Mouse (Mus musculus) MEL (cell line): ENCODE measurements around the gene Mgll. TPM values are rescaled to one million over a fixed set of nuclear protein-coding genes. Genes with fewer than 3 reads are reported as not detected.

ENCODE experiments used
- DNase-seq: peaks from one replicate; pipeline ENCODE4 v3.0.0; 2011; ENCODE audit warnings: low read depth, low spot score
- H3K27ac ChIP-seq: 2 replicates; pipeline ENCODE4 v1.5.1; 2012; ENCODE audit warnings: low read depth, mild to moderate bottlenecking, control low read depth, low read length, moderate library complexity; ENCODE audit not compliant: control insufficient read depth
- H3K27me3 ChIP-seq, 2 experiments: fragments of 150-350 bp in 1 of 2; sonication (generic) in 1 of 2; 2 replicates each; pipeline ENCODE4 v1.6.1; 2012; ENCODE audit warnings: low read length in 2 of 2, mild to moderate bottlenecking in 2 of 2, improper control_type of control experiment in 1 of 2, moderate library complexity in 1 of 2; ENCODE audit not compliant: insufficient read depth in 2 of 2, control insufficient read depth in 1 of 2
- H3K36me3 ChIP-seq, 2 experiments: 2 replicates each; pipeline ENCODE4 v1.6.1; 2012 to 2014; ENCODE audit warnings: low read length in 2 of 2, improper control_type of control experiment in 1 of 2, inconsistent platforms in 1 of 2, mild to moderate bottlenecking in 1 of 2; ENCODE audit not compliant: insufficient read depth in 2 of 2, control insufficient read depth in 1 of 2
- H3K4me1 ChIP-seq, 2 experiments: fragments of 150-350 bp in 1 of 2; sonication (generic) in 1 of 2; 2 replicates each; pipeline ENCODE4 v1.6.1; 2012; ENCODE audit warnings: low read length in 2 of 2, improper control_type of control experiment in 1 of 2, mild to moderate bottlenecking in 1 of 2; ENCODE audit not compliant: insufficient read depth in 2 of 2, control insufficient read depth in 1 of 2
- H3K4me3 ChIP-seq, 2 experiments: fragments of 150-350 bp in 1 of 2; sonication (generic) in 1 of 2; 2 replicates each; pipeline ENCODE4 v1.5.1; 2012; ENCODE audit warnings: low read depth in 2 of 2, low read length in 2 of 2, mild to moderate bottlenecking in 2 of 2, moderate library complexity in 2 of 2, control low read depth in 1 of 2, improper control_type of control experiment in 1 of 2; ENCODE audit not compliant: control insufficient read depth in 1 of 2, insufficient read depth in 1 of 2
- H3K79me2 ChIP-seq: 2 replicates; pipeline ENCODE4 v1.6.1; 2012; ENCODE audit warnings: mild to moderate bottlenecking, low read length, moderate library complexity; ENCODE audit not compliant: control insufficient read depth, poor library complexity, insufficient read depth
- H3K9ac ChIP-seq: 2 replicates; pipeline ENCODE4 v1.6.1; 2012; ENCODE audit warnings: low read depth, mild to moderate bottlenecking, control low read depth, low read length, moderate library complexity; ENCODE audit not compliant: control insufficient read depth, poor library complexity, severe bottlenecking
- H3K9me3 ChIP-seq: fragments of 150-350 bp; sonication (generic); replicated peaks from 2 replicates; pipeline ENCODE4 v1.6.1; 2012; ENCODE audit warnings: mild to moderate bottlenecking, low read length, improper control_type of control experiment, moderate library complexity; ENCODE audit not compliant: insufficient read depth
- CHD1 ChIP-seq: IDR thresholded peaks from 2 replicates; pipeline ENCODE4 v1.6.1; 2012; ENCODE audit warnings: low read depth, mild to moderate bottlenecking, inconsistent platforms, low read length, improper control_type of control experiment
- CTCF ChIP-seq, 3 experiments: IDR thresholded peaks in 2 of 3; conservative IDR thresholded peaks in 1 of 3; 2 replicates each; pipeline ENCODE4 v1.5.1; 2011 to 2012; ENCODE audit warnings: low read length in 3 of 3, low read depth in 2 of 3, mild to moderate bottlenecking in 2 of 3, improper control_type of control experiment in 1 of 3, inconsistent platforms in 1 of 3, mixed read lengths in 1 of 3, moderate library complexity in 1 of 3; ENCODE audit not compliant: control insufficient read depth in 1 of 3, insufficient read depth in 1 of 3, poor library complexity in 1 of 3, severe bottlenecking in 1 of 3
- E2F4 ChIP-seq: IDR thresholded peaks from 2 replicates; pipeline ENCODE4 v1.6.1; 2011; ENCODE audit warnings: low read depth, low read length, improper control_type of control experiment, borderline replicate concordance
- ELF1 ChIP-seq: IDR thresholded peaks from 2 replicates; pipeline ENCODE4 v1.6.1; 2014; ENCODE audit warnings: low read depth, mild to moderate bottlenecking, inconsistent platforms, low read length, improper control_type of control experiment, moderate library complexity
- EP300 ChIP-seq, 2 experiments: IDR thresholded peaks; 2 replicates each; pipeline ENCODE4 v1.6.1; 2011; ENCODE audit warnings: improper control_type of control experiment in 2 of 2, low read length in 2 of 2, low read depth in 1 of 2, mild to moderate bottlenecking in 1 of 2
- ETS1 ChIP-seq: IDR thresholded peaks from 2 replicates; pipeline ENCODE4 v1.6.1; 2012; ENCODE audit warnings: low read depth, mild to moderate bottlenecking, inconsistent platforms, low read length, improper control_type of control experiment, moderate library complexity
- HCFC1 ChIP-seq: IDR thresholded peaks from 2 replicates; pipeline ENCODE4 v1.6.1; 2012; ENCODE audit warnings: low read depth, mild to moderate bottlenecking, inconsistent platforms, low read length, improper control_type of control experiment, moderate library complexity
- JUND ChIP-seq: IDR thresholded peaks from 2 replicates; pipeline ENCODE4 v1.6.1; 2011; ENCODE audit warnings: low read depth, mild to moderate bottlenecking, improper control_type of control experiment, low read length
- KAT2A ChIP-seq: conservative IDR thresholded peaks from 2 replicates; pipeline ENCODE4 v1.6.1; 2012; ENCODE audit warnings: low read depth, low read length, improper control_type of control experiment, inconsistent platforms
- MAX ChIP-seq: IDR thresholded peaks from 2 replicates; pipeline ENCODE4 v1.6.1; 2011; ENCODE audit warnings: low read length, improper control_type of control experiment
- MYB ChIP-seq: IDR thresholded peaks from 2 replicates; pipeline ENCODE4 v1.6.1; 2011; ENCODE audit warnings: mild to moderate bottlenecking, low read depth, low read length, improper control_type of control experiment
- MYC ChIP-seq: IDR thresholded peaks from 2 replicates; pipeline ENCODE4 v1.6.1; 2011; ENCODE audit warnings: low read depth, mild to moderate bottlenecking, low read length, improper control_type of control experiment, moderate library complexity
- NELFE ChIP-seq: IDR thresholded peaks from 2 replicates; pipeline ENCODE4 v1.6.1; 2011; ENCODE audit warnings: low read depth, low read length, improper control_type of control experiment
- NRF1 ChIP-seq: IDR thresholded peaks from 2 replicates; pipeline ENCODE4 v1.6.1; 2014; ENCODE audit warnings: low read depth, mild to moderate bottlenecking, inconsistent platforms, low read length, improper control_type of control experiment, moderate library complexity; ENCODE audit not compliant: poor library complexity, insufficient read depth, severe bottlenecking
- POLR2A ChIP-seq, 2 experiments: IDR thresholded peaks; 2 replicates each; pipeline ENCODE4 v1.6.1; 2011 to 2012; ENCODE audit warnings: low read length in 2 of 2, mild to moderate bottlenecking in 2 of 2, control low read depth in 1 of 2, improper control_type of control experiment in 1 of 2, low read depth in 1 of 2, moderate library complexity in 1 of 2; ENCODE audit not compliant: control insufficient read depth in 1 of 2, insufficient read depth in 1 of 2, poor library complexity in 1 of 2
- POLR2AphosphoS2 ChIP-seq: IDR thresholded peaks from 2 replicates; pipeline ENCODE4 v1.6.1; 2011; ENCODE audit warnings: low read length, improper control_type of control experiment
- RAD21 ChIP-seq: IDR thresholded peaks from 2 replicates; pipeline ENCODE4 v1.6.1; 2011; ENCODE audit warnings: mild to moderate bottlenecking, low read depth, low read length, improper control_type of control experiment
- RCOR1 ChIP-seq: IDR thresholded peaks from 2 replicates; pipeline ENCODE4 v1.6.1; 2012; ENCODE audit warnings: low read depth, mild to moderate bottlenecking, inconsistent platforms, low read length, improper control_type of control experiment
- SIN3A ChIP-seq: IDR thresholded peaks from 2 replicates; pipeline ENCODE4 v1.6.1; 2012; ENCODE audit warnings: low read length, improper control_type of control experiment, inconsistent platforms
- TAL1 ChIP-seq: IDR thresholded peaks from 2 replicates; pipeline ENCODE4 v1.6.1; 2012; ENCODE audit warnings: mild to moderate bottlenecking, inconsistent platforms, low read length, moderate library complexity, mixed read lengths
- TBP ChIP-seq: IDR thresholded peaks from 2 replicates; pipeline ENCODE4 v1.8.0; 2011; ENCODE audit warnings: low read depth, low read length, improper control_type of control experiment
- TCF12 ChIP-seq: IDR thresholded peaks from 2 replicates; pipeline ENCODE4 v1.6.1; 2014; ENCODE audit warnings: low read depth, mild to moderate bottlenecking, inconsistent platforms, low read length, improper control_type of control experiment, moderate library complexity
- USF1 ChIP-seq: IDR thresholded peaks from 2 replicates; pipeline ENCODE4 v1.6.1; 2014; ENCODE audit warnings: low read depth, mild to moderate bottlenecking, inconsistent platforms, low read length, improper control_type of control experiment, moderate library complexity
- USF2 ChIP-seq, 2 experiments: IDR thresholded peaks; 2 replicates each; pipeline ENCODE4 v1.6.1; 2011 to 2012; ENCODE audit warnings: improper control_type of control experiment in 2 of 2, low read length in 2 of 2, borderline replicate concordance in 1 of 2, inconsistent platforms in 1 of 2, low read depth in 1 of 2, mild to moderate bottlenecking in 1 of 2; ENCODE audit not compliant: insufficient read depth in 1 of 2
- polyA plus RNA-seq, 2 experiments: library from polyadenylated mRNA; stranded (reverse) in 1 of 2; unstranded in 1 of 2; fragments of >175 nt in 1 of 2; fragments of >200 nt in 1 of 2; gene quantifications; 2 replicates each; pipeline versions ENCODE4 v1.2.1 to v1.2.4; 2012; ENCODE audit warnings: low replicate concordance in 2 of 2, low read depth in 1 of 2; ENCODE audit not compliant: insufficient read length in 2 of 2, insufficient read depth in 1 of 2, missing spikeins in 1 of 2
- total RNA-seq: library from RNA; depleted of rRNA; stranded (reverse); fragments of 300-350 nt; gene quantifications from 2 replicates; pipeline ENCODE4 v1.2.3, GENCODE M21; 2012

Gene Mgll
- total and polyA plus RNA-seq, 3 experiments, result not detected

GRCm38 (mm10) chr6:88855636-88856035, 131.4 kb downstream of the Mgll start (continued):
- TF ChIP-seq NRF1, result no peak
- TF ChIP-seq USF1, result no peak
- no peak for TF ChIP-seq RCOR1
- TF ChIP-seq ETS1, result no peak
- no peak for TF ChIP-seq TAL1
- TF ChIP-seq MAX, result no peak

GRCm38 (mm10) chr6:88857249-88857648, 133.0 kb downstream of the Mgll start:
- H3K27me3 ChIP-seq, result peaks cover 13 to 31% of the 10 kb centered on the region in 2 experiments

GRCm38 (mm10) chr6:88857830-88858229, 133.6 kb downstream of the Mgll start:
- Histone ChIP-seq H3K4me3 (no peak overlapping the region), H3K9me3 (no peaks in the 10 kb centered on the region), H3K9ac (no peak overlapping the region), H3K27ac (no peak overlapping the region), H3K79me2 (no peaks in the 10 kb centered on the region), H3K36me3 (no peaks in the 10 kb centered on the region), H3K27me3 (peaks cover 9 to 29% of the 10 kb centered on the region in 2 experiments), H3K4me1 (no peaks in the 10 kb centered on the region)
- no peak for DNase-seq
- no peak for TF ChIP-seq NRF1
- no peak for TF ChIP-seq JUND
- no peak for TF ChIP-seq RAD21
- TF ChIP-seq ETS1, result no peak
- no peak for TF ChIP-seq E2F4
- TF ChIP-seq NELFE, result no peak
- TF ChIP-seq CTCF (IDR thresholded peaks at IDR 0.05 in 2 of 3, conservative IDR thresholded peaks at IDR 0.05 in 1 of 3; ENCODE audit: control insufficient read depth in 1 of 3, insufficient read depth in 1 of 3, low read depth in 2 of 3, low read length in 3 of 3, poor library complexity in 1 of 3, severe bottlenecking in 1 of 3), result no peak
- TF ChIP-seq MYB, result no peak
- TF ChIP-seq TCF12, result no peak
- TF ChIP-seq POLR2A (IDR thresholded peaks at IDR 0.05; ENCODE audit: control insufficient read depth in 1 of 2, insufficient read depth in 1 of 2, low read depth in 1 of 2, low read length in 2 of 2, poor library complexity in 1 of 2), result no peak
- TF ChIP-seq CHD1, result no peak
- no peak for TF ChIP-seq USF2 (IDR thresholded peaks at IDR 0.05; ENCODE audit: borderline replicate concordance in 1 of 2, insufficient read depth in 1 of 2, low read depth in 1 of 2, low read length in 2 of 2)

More at GRCm38 (mm10) chr6:88857249-88857648, 133.0 kb downstream of the Mgll start:
- Histone ChIP-seq H3K9me3 (no peaks in the 10 kb centered on the region), H3K79me2 (no peaks in the 10 kb centered on the region), H3K4me1 (no peaks in the 10 kb centered on the region), H3K27ac (no peak overlapping the region), H3K9ac (no peak overlapping the region), H3K36me3 (no peaks in the 10 kb centered on the region), H3K4me3 (no peak overlapping the region)
- DNase-seq, result no peak
- TF ChIP-seq POLR2A (IDR thresholded peaks at IDR 0.05; ENCODE audit: control insufficient read depth in 1 of 2, insufficient read depth in 1 of 2, low read depth in 1 of 2, low read length in 2 of 2, poor library complexity in 1 of 2), result no peak
- TF ChIP-seq KAT2A, result no peak
- TF ChIP-seq CTCF (IDR thresholded peaks at IDR 0.05 in 2 of 3, conservative IDR thresholded peaks at IDR 0.05 in 1 of 3; ENCODE audit: control insufficient read depth in 1 of 3, insufficient read depth in 1 of 3, low read depth in 2 of 3, low read length in 3 of 3, poor library complexity in 1 of 3, severe bottlenecking in 1 of 3), result no peak
- TF ChIP-seq RCOR1, result no peak
- TF ChIP-seq TCF12, result no peak
- TF ChIP-seq POLR2AphosphoS2, result no peak
- no peak for TF ChIP-seq NRF1
- TF ChIP-seq TBP, result no peak
- no peak for TF ChIP-seq SIN3A
- no peak for TF ChIP-seq EP300 (IDR thresholded peaks at IDR 0.05; ENCODE audit: low read depth in 1 of 2, low read length in 2 of 2)
- TF ChIP-seq ELF1, result no peak
- no peak for TF ChIP-seq HCFC1
- TF ChIP-seq CHD1, result no peak
- TF ChIP-seq MYC, result no peak
